Mouse (Mus musculus): ENCODE measurements around the gene Hspa12a.

- TF ChIP-seq CHD2 (IDR thresholded peaks at IDR 0.05; ENCODE audit: low read depth, low read length): no peak
- no peak for TF ChIP-seq ZC3H11A (IDR thresholded peaks at IDR 0.05; ENCODE audit: borderline replicate concordance, low read depth, low read length)
Measured at GRCm38 (mm10) chr19:58789194-58789593, 154.3 kb downstream of the Hspa12a start.
